Mouse (Mus musculus) Patski (cell line): Measurements from ENCODE around the gene Syne3. TPM values are rescaled to one million over a fixed set of nuclear protein-coding genes. Genes with fewer than 3 reads are reported as not detected.

Experiments
- ATAC-seq: fragments of 100-300 bp; one replicate; pipeline ENCODE4 v1.8.0; 2021
- CTCF ChIA-PET: fragments of 350-600 bp; sonication (Branson Sonifier 250); formaldehyde crosslinking; loops from one replicate; lab custom pipeline; 2022; ENCODE audit warnings: inconsistent platforms; lab: Charles Lee
- POLR2A ChIA-PET: fragments of 350-600 bp; sonication (Branson Sonifier 250); formaldehyde crosslinking; loops from one replicate; lab custom pipeline; 2022; ENCODE audit warnings: antibody characterized with exemption, inconsistent platforms; lab: Charles Lee
- DNase-seq: peaks from one replicate; pipeline ENCODE4 v3.0.0-alpha.2; 2011; ENCODE audit warnings: low read depth, low spot score
- H3K27me3 ChIP-seq: fragments of 371-371 bp; one replicate; pipeline ENCODE4 v1.5.1; 2021
- CTCF ChIP-seq: fragments of 100-300 bp; IDR thresholded peaks from one replicate; pipeline ENCODE4 v1.5.1; 2021
- in situ Hi-C: fragments of 300-500 bp; cut with MboI; formaldehyde crosslinking; loops from 3 replicates; pipeline ENCODE4 v1.11.1; 2018; ENCODE audit warnings: low pct_unique_long_range_greater_than_20kb, mixed read lengths
- polyA plus RNA-seq: library from polyadenylated mRNA; unstranded; gene quantifications from one replicate; pipeline ENCODE4 v1.2.3, GENCODE M21; 2021

Syne3 gene
- polyA plus RNA-seq, 1 experiment from 2014 or later, result 14.2 TPM

DNA sequence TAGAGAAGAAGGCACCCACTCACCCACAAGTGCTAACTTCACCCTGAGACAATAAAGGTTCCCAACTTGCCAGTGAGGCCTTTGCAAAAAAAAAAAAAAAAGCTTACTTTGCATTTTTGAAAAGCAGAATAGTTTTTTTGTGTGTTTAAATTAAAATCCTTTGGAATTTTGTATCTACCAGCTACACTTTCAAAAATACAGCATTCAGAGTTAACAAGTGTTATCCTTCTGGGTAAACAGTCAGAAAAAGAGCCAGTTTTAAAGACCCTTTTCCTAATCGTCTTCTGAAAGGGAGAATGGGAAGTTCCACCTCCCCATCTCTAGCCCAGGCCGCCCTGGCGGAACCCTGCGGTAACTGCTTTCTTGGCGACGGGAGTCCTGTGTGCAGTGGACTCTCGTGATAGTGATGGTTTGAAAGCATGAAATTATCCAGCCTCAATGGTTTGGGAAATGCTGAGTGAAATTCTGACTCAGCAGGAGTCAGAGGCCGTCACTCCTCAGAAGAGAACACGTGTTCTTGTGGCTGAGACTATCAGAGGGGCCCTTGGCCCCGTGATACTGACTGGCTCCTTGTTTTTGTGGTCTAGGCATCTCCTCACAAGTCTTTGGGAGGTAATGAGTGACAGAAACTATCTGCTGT lies 16.5 kb upstream of the Syne3 start:
- DNase-seq, result no peak
- in situ Hi-C loops, result loop anchor here (5.0 to 25.0 kb wide), 2 partner anchors 74 to 589 kb away; no protein-coding TSS in a partner anchor
- no peak for TF ChIP-seq CTCF
- no peaks in the 10 kb centered on the region for H3K27me3 ChIP-seq
- POLR2A ChIA-PET, result interaction anchor here (0.6 kb wide), 3 partner anchors 25 to 226 kb away, joined by 3 read pairs; no protein-coding TSS in a partner anchor
- ATAC-seq, result peak; percentile 10
- CTCF ChIA-PET, result interaction anchor here (0.7 to 1.6 kb wide), 2 partner anchors 56 to 72 kb away, joined by 3 to 25 read pairs; no protein-coding TSS in a partner anchor

DNA sequence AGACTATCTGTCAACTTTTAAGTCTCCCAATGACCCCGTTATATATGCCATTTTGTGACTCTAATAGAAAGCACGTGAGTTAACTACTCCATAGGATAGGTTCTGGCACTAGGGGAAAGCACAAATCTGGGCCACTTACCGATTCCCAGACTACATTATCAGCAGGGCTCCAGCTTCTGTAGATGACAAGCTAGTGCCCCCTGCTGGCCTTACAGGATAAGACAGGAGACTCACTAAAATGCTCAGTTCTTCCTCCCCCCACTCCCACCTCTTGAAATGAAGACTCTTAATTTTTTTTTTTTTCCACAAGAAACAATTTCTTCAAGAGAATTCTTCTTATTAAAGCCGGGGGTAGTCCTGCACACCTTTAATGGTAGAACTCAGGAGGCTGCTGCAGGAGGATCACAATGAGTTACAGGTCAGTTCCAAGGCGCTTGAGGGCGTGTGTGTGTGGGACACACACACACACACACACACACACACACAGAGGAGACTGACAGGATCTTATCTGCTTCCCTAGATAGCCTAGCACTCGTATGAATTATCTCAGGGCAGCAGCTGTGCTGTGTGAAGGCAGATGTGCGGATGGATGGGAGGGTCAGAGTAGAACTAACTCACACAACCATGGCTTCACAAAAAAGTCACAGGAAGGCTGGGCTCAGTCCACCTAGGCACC lies 15.8 kb upstream of the Syne3 start:
- DNase-seq, result no peak
- in situ Hi-C loops, result loop anchor here (5.0 to 25.0 kb wide), 2 partner anchors 73 to 588 kb away; no protein-coding TSS in a partner anchor
- no peak for TF ChIP-seq CTCF
- ATAC-seq, result no peak
- H3K27me3 ChIP-seq, result no peaks in the 10 kb centered on the region
- POLR2A ChIA-PET, result no interaction called here
- CTCF ChIA-PET, result interaction anchor here (0.7 to 1.6 kb wide), 2 partner anchors 56 to 72 kb away, joined by 3 to 25 read pairs; no protein-coding TSS in a partner anchor

DNA sequence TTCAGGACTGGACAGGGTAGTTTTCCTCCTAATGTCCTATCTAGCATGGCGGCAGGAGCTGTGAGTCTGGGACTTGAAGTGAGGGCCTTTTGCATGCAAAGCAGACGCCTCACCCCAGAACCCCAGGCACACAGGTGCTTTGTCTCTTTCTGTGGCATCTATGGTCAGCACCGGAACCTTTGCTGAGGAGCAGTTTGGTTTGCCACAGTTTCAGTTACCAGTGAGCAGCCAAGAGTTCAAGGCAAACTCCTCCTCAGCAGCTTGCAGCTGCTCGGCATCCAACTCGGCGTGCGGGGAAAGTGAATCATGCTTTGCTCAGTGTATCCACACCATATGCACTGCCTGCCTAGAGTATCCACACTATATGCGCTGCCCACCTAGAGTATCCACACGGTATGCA lies 13.2 kb upstream of the Syne3 start:
- no peaks in the 10 kb centered on the region for H3K27me3 ChIP-seq
- DNase-seq (no peak), ATAC-seq (no peak)
- ChIA-PET CTCF (interaction anchor here (0.7 kb wide), 1 partner anchor 70 kb away, joined by 3 read pairs; no protein-coding TSS in a partner anchor), POLR2A (no interaction called here)
- in situ Hi-C loops, result no loop called here
- TF ChIP-seq CTCF, result no peak

DNA sequence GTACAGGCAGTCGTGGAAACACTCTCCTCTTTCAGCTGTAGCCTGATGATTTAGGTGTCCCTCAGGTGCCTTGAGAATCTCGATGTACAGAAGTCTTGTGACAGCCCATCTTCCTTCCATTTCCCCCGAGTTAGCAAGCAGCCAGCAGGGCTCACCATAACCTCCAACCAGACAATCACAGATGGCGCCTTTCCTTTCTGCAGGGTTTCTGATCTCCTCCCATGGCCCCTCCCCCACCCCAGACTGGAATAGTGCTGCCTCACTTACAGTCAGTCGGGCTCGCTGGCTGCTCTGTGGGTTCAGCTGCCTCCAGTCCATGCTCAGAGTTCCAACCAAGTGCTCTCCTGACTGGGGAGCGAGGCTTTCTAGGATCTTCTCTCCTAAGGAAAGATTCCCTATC lies 12.5 kb upstream of the Syne3 start:
- no peak for DNase-seq
- in situ Hi-C loops, result no loop called here
- POLR2A ChIA-PET, result no interaction called here
- CTCF ChIA-PET, result interaction anchor here (0.7 kb wide), 1 partner anchor 69 kb away, joined by 3 read pairs; no protein-coding TSS in a partner anchor
- no peak for ATAC-seq
- TF ChIP-seq CTCF, result no peak
- no peaks in the 10 kb centered on the region for H3K27me3 ChIP-seq

DNA sequence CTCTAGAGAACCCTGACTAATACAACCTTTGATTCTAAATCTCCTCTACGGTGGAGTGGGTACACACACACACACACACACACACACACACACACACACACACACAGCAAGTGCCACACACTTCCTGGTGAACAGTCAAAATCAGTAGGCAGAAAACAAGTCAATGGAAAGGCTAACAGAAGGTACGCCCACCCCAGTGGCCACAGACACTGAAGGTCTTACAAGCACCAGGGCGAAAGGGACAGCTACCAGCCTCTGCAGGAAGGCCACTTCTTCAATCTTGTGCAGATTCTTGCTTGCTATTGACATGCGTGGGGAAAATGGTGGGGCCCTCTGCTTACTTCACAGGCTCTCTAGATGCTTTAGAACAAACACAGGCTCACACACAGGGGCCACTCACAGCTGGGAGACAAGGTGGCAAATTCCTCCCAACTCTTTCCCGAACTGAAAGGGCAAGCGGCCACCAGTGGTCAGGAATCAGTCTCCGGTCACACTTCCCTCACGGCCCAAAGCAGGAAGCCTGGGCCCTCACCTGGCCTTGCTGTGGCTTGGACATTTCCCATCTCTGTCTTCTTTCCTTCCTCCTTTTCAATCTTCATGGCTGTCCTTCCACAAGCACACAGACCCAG lies 11.9 kb upstream of the Syne3 start:
- TF ChIP-seq CTCF, result no peak
- no peaks in the 10 kb centered on the region for H3K27me3 ChIP-seq
- ATAC-seq (no peak), DNase-seq (no peak)
- ChIA-PET POLR2A (no interaction called here), CTCF (interaction anchor here (1.2 kb wide), 1 partner anchor 68 kb away, joined by 4 read pairs; no protein-coding TSS in a partner anchor)
- in situ Hi-C loops, result no loop called here

DNA sequence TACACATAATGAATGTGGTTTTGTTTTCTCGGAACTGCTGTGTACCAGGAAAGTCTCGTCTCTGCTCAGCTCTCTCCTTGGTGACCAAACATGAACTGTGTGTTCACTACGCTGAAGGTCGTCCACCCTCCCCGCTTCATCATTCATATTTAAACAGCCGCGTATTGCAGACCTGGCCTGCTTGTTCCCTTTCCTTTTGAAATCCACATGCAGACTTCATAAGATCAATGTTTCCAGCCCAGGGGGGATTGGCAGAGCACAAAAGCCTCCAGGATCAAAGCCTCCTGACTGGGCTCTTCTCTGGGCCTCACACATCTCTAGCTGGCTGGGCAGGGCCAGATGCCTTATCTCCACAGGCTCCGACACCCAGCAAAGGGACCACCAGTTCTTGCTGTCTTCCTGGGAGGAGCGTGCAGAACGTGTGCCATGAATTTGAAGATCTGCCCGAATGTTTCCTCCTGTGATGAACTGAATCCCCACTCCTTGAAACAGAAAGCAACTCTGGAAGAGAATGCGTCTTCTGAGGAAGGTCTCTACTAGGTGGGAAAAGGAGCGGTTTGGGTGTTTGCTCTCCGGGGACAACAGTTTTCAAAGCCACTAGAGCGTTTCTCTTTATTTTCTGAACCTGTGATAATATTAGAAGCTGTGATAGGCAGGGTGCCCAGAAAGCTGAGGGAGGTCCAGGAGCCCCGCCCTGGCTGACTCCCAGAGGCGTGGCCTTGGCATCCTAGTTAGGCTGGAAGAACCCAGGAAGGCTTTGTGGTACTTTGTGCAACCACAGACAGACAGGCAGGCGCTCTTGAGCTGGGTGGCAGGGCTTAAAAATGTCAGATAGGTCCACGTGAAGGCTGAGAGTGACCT lies 10.0 kb upstream of the Syne3 start:
- ATAC-seq (no peak), DNase-seq (no peak)
- TF ChIP-seq CTCF, result no peak
- in situ Hi-C loops, result no loop called here
- ChIA-PET CTCF (interaction anchor here (1.0 to 1.8 kb wide), 2 partner anchors 18 to 67 kb away, joined by 3 to 6 read pairs; no protein-coding TSS in a partner anchor), POLR2A (no interaction called here)
- no peaks in the 10 kb centered on the region for H3K27me3 ChIP-seq

DNA sequence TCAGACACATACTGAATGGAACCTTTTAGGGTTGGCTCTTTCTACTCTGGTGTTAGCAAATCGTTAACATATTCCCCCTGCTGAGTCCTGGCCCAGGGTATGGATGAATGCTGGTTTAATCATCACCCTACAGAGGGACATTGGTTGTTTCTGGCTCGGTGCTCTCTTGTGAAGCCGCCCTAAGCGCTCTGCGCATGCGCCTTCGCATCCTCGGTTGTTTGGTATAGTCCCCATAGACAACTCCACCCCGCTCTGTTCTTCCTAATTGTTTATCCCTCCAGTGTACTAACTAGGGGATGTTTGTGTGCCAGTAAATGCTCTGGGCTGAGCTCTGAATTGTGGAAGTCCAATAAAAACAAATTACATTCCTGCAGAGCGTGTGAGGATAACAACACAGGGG lies 7.0 kb upstream of the Syne3 start:
- ATAC-seq, result peak; percentile 78
- no peaks in the 10 kb centered on the region for H3K27me3 ChIP-seq
- no peak for DNase-seq
- TF ChIP-seq CTCF, result no peak
- ChIA-PET CTCF (interaction anchor here (1.1 to 1.2 kb wide), 3 partner anchors 11 to 64 kb away, joined by 3 to 4 read pairs (median 4); no protein-coding TSS in a partner anchor), POLR2A (interaction anchor here (0.6 to 0.8 kb wide), 2 partner anchors 14 kb away, joined by 3 to 5 read pairs; no protein-coding TSS in a partner anchor)
- in situ Hi-C loops, result no loop called here

DNA sequence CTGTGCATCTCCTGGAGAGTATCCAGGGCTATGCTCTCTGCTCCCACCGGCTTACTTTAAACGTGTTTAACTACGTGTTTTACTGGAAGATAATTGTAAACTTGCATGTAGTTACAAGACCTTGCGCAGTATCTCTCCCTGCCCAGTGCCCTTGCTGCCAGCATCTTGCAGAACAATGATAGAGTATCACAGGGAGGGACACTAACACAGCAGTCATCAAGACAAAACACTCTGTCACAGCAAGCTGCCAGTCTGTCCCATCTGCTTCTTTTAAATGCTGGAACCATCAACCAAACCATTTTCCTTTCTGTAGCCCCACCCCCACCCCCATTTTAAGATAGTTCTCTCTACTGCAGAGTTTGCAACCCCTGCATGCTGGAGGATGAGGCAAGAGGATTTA lies 6.6 kb upstream of the Syne3 start:
- in situ Hi-C loops, result no loop called here
- H3K27me3 ChIP-seq, result no peaks in the 10 kb centered on the region
- ATAC-seq (no peak), DNase-seq (no peak)
- TF ChIP-seq CTCF, result no peak
- CTCF ChIA-PET, result interaction anchor here (1.1 to 1.2 kb wide), 3 partner anchors 11 to 64 kb away, joined by 3 to 4 read pairs (median 4); no protein-coding TSS in a partner anchor
- POLR2A ChIA-PET, result interaction anchor here (0.8 kb wide), 1 partner anchor 14 kb away, joined by 5 read pairs; no protein-coding TSS in a partner anchor

DNA sequence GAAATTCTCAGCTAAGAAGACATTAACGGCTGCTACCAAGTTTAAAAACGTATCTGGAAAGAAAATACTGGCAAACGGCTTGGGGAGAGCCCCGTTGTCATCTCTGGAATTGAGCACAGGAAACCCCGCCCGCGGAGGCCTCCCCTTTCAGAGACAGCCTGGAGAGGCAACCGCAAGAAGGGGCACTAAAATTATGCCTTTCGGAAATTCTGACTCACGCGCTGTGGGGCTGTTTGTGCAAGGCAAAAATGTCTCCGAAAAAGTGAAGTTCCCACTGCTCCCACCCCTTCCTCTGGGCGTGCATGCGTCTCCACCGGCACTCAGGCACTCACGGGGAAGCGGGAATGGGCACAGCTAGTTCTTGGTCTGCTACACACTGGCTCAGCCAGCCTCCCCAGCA lies 3.5 kb upstream of the Syne3 start:
- POLR2A ChIA-PET, result no interaction called here

More for the DNA sequence above, 3.5 kb upstream of the Syne3 start:
- no peak for ATAC-seq
- DNase-seq, result no peak
- no peaks in the 10 kb centered on the region for H3K27me3 ChIP-seq
- TF ChIP-seq CTCF, result no peak
- CTCF ChIA-PET, result interaction anchor here (1.2 to 3.4 kb wide), 3 partner anchors 12 to 61 kb away, joined by 3 to 12 read pairs (median 3); no protein-coding TSS in a partner anchor
- in situ Hi-C loops, result no loop called here
